Mouse (Mus musculus) 416B (cell line): ENCODE results near the gene Dcst1.

Experiments
- DNase-seq: peaks from one replicate; pipeline ENCODE4 v3.0.0; 2011; ENCODE audit warnings: low read depth

Dcst1 gene

DNA sequence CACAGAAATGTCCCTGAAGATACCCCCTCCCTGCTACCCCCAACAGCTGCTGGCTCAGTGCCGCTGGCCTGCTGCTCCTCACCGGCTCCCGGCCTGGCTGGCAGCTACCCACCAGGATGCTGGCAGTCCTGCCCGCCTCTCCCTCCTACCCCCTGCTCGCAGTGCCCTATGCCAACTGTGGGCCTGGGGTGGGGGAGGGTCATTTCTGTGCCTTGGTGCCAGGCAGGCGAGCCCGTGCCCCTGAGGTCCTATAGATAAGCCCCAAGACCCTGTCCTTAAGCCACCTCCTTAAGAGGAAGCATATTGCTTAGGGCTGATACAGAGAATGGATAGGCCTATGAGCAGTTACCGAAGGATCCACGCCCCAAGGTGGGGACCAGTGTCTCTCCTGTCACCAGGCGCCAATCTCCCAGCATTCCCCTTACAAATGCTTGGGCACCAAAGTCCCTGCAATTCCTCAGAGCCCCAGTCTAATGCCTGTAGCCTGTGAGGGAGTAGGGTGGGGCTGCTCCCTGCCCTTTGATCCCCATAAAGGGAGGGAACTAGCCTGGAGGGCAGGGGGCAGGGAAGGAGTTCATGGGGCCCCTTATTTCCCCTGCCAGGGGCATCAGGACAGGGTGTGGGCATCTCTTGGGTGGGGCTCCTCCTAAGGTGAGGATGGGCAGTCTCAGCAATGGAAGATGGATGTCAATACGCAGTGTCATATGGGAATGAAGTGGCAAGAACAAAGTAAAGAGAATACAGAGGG, 23.3 kb upstream of the Dcst1 start:
- DNase-seq: no peak

DNA sequence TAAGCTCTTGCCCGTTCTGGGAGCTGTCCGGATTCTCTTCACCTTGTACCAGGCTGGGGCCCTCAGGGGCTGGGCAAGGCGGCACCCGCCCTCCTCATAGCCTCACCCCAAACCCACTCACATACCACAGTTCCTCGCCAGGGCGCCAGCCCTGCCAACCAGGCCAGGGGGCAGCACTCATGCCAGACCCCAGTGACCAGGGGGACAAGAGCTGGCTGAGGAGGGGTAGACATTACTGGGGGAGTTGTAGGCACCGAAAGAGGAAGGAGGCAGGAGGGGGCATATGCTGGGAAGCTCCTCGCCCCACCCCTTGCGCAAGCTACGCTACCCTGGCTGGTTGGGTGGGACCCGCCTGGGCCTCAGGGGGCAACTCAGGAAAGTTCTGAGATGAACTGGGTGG, 22.6 kb upstream of the Dcst1 start:
- DNase-seq: no peak

DNA sequence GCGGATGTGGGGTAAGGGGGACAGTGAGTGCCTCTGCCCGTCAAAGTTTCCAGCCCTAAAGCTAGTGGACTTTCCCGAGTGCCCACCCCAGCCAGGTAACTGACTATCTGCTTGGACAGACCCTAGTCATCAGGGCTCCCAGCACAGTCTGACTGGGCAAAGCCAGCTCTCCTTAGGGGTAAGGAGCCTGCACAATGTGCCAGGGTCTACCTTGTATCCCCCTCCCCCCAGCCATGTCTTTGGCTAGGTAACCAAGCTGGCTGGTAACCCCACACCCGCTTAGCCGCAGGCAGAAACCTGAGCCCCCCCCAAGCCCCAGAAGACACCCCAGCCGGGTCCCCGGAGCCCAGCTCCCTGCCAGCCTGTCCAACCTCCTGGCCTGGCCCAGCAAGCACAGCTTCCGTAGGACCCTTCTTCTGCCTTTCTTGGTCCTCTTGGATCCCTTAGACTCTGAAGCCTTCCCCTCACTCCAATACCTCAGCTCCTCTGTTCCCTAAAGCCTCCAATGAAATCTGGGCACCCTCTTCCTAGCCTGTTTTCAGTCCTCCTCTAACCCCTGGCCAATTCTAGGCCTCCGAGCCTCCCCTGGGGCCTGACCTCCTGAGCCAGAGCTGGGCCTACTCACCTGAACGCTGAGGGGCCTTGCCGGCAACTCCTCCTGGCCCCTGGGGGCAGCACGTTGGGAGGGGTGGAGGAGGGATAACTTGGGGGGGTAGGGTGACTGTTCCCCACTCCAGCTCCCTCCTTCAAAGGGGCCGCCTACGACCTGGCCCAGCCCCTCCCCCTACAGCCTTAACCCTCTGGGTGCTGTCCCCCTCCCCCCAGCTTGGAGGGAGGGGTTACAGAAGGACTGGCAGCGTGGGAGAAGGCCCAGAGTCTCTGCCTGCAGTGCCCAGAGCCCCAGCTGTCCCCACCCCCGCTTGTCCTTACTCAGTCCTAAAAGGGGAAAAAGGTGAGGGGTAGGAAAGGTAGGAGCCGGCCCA, 21.7 kb upstream of the Dcst1 start:
- no peak for DNase-seq

DNA sequence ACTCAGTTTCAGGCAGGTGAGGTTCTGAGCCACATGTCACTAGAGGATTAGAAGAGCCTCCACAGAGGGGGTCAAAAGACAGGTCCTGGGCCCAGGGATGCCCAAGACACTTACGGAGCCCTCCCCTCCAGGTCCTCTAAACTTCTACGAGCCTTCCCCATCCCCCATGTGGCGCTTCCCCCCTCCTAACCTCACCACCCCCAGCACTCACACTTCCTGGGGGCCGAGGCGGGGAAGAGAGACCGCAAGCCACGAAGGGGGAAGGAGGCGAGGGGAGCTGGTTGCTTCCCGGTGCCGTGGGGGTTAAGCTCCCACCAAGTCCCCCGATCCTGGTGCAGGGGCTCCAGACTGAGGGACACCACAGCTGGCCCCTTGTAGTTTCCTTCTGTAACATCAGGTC, 20.4 kb upstream of the Dcst1 start:
- DNase-seq: no peak

DNA sequence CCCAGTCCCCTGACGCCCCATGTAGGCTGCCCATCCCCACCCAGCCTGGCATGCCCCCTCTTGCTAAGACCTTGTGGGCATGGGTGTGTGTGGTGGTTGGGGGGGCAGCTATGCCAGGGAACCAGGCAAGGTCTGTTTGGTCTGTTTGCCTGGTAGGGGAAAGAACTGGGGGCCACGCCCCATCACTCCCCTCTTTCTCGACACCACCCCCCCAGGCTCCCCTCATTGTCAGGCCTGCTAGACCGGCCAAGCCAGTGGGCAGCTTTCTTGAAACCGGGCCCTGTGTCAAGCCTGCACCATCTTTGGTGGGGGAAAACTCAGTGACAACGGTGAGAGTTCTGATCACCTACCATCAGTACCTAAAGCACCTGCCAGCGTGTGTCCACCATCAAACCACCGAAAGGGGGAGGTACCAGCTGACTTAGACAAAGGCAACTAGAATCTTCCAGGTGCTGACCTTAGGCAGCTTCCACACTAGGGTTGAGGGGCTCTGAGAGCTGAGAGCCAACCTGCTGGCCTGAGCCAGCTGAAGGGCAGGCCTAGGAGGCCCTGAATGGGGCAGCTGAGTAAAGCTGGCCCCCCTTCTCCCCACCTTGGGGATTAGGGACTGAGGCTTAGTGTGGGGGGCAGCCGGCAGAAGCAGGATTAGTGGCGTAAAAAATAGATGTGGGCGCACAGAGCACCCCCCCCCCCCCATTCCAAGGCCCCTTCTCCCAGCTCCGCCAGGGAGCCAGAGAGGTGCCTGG, 19.5 kb upstream of the Dcst1 start:
- DNase-seq: no peak

DNA sequence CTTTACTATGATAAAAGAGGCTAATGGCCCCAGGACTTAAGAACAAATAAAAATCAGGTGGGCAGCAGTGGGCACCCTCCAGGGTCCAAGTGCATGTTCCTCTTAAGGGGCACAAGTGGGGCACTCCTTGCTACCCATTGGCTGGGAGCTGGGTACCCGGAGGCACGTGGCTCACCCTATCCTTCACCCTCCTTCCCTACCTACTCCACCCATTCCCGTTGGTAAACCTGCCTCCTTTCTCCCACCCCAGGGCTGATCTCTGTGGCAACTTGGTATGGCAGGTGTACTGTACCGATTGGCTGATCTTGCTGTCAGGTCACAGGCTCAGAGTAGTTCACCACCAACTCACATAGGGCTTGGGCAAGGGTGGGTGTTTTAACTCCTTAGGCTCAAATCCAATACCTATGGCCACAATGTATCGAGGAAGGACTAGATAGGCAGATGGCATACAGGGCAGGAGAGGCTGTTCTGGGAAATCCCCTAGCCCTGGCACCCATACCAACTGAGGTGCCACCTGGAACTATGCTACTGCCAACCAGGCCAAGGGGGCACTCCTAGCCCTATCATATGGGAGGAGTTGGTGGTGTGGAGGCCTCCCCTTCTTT, 18.7 kb upstream of the Dcst1 start:
- DNase-seq: no peak

DNA sequence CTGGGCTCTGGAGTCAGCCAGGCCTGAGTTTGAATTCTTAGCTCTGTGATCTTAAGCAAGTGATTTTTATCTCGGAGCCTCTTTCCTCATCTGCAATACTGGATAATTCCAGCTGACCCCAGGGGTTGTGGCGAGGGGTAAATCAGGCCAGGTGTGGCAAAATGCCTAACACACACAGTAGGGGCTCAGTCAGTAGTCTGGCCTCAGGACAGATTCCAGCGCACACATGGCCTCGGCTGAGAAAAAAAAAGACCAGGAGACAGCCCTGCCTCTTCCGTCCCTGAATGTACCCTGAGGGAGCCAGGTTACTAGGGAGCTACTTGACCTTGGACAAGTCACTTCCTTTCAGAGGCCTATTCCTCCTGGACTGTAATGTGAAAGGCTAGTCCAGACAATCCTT, 17.9 kb upstream of the Dcst1 start:
- DNase-seq: no peak

DNA sequence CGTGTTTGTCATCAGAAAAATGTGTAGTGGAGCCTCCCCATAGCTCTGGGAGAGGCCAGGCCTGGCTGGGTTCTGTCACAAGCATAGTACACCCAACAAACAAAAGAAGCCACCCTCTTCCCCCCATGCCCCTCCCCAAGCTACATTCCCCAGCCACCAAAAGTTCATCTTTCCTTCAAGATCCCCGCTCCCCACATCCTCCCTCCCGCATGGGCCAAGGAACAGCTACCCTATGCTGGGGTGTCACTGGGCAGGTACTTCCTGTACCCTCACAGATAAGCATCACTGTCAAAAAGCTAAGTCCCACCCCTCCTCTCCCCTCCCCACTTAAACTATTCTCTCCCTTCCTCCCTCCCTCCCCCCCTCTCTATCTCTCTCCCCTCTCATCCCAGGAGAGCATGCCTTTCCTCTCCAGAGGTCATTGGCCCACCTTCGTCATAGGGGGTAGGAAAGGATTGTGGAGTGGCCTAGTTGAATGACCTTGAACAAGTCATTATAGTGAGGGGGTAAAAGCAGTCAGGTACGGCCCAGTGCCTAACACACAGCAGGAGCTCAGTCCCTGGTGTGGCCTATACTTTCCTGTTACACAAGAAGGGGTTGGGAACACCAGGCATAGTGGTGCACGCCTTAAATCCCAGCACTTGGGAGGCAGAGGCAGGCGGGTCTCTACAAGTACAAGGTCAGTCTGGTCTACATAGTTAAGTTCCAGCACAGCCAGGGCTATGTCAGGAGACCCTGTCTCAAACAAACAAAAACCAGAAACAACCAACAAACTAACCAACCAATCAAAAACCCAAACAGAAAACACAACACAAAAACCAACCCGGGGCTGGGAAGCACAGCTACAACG, 17.2 kb upstream of the Dcst1 start:
- no peak for DNase-seq

DNA sequence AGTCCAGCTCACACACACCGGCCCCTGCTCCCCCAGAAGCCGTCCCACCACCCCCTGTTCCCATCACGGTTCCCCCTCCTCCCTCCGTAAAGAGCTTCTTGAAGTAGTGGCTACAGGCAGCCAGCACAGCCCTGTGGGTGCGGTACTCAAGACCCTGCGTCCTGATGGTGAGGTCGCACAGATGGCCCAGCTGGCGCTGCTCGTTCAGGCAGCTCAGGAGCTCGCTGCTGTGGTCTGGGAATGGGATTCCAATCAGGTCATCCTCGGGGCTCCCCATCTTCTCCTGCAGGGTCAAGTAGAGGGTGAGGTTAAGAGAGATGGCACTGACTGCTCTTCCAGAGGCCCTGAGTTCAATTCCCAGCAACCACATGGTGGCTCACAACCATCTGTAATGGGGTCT, 16.2 kb upstream of the Dcst1 start:
- DNase-seq: no peak

DNA sequence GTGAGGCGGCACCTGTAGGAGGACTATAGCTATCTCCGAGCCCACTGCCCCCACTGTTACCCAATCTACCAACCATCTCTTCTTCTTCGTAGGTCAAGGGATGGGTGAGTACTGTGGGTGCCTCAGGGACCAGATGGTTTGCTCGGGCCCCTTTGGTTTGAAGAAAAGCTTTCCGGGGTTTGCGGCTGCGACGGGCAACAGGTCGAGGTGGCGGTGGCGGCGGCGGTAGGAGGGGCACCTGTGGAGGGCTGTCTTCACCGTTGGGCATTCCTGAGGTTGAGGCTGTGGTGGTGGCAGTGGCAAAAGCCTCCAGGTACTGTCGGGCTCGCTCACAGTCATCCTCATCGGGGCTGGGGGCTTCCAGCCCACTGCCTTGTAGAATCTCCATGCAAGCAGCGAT, 15.7 kb upstream of the Dcst1 start:
- DNase-seq: no peak

DNA sequence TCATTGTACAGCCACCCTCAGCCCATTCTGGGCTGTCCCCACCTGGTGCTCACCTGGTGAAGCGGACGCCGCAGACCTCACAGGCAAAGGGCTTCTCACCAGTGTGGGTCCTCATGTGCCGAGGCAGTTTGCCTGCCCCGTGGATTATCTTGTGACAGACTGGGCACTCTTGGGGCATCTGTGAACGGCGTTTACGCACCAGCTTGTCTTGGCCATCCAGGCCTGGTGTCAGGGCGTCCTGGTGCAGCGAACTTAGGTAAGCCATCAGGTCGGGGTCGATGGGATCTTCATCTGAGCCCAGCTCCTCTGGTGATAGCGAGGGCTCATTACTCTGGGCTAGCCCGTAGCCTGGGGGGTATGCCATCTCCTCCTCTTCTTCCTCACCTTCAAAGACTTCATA, 15.2 kb upstream of the Dcst1 start:
- DNase-seq: no peak

DNA sequence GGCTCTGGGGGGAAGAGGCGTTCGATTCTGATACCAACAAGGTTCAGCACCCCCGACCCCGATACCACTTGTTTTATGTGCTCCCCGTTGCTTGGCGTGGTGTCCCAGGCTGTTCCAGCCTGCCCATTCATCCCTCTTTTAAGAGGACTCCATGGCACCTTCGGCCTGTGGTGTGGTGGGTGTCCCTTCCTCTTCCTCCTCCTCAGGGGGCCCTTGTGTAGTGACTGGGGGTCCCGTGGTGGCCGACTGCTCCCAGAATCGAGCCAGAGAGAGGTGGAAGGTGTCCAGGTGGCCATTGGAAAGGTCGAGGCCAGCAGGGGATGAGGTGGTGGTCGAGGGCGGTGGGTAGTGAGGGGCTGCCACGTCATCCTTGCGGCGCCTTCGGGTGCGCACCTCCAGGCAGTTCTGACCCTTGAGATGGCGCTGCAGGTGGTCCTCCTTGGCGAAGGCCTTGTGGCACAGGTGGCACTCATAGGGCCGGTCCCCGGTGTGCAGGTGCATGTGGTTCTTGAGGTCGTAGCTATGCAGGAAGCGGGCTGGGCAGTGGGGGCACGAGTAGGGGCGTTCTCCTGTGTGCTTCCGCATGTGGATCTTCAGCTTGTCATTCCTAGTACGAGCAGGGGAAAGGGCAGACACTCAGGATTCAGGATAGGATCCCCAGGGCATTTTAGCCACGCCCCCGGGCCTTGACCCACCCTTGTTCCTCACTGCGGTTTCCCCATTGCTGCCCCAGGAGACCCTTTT, 14.5 kb upstream of the Dcst1 start:
- DNase-seq: no peak

DNA sequence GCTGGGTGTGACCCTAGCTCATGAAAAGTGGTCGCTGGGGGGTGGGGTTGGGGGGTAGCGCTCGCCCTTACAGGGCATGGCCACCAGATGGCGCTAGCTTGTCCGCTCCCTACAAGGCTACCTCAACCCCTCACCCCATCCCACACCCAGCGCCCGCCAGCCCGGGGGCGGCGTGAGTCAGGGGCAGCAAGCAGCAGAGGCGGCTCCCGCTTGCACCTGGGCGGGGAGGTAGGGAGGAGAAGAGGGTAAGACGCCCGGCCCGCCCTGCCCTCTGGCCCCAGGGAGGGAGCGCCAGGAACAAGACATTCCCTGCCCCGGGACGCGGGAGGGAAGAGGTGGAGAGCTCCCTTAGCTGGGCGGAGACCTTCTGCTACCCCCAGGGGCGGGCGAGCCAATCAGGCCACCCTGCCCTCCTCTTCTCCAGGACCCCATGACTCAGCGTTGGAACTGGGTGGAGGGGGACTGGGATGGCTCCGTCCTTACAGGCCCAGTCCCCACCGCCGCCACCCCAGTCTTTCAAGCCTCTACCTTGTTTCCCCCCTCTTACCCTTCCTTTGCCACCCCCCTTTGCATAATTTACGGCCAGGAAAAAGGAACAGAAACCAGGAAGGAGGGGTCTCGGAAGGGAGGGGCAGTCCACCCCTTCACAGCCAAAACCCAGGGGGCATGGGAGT, 13.5 kb upstream of the Dcst1 start:
- DNase-seq: peak; percentile 27

DNA sequence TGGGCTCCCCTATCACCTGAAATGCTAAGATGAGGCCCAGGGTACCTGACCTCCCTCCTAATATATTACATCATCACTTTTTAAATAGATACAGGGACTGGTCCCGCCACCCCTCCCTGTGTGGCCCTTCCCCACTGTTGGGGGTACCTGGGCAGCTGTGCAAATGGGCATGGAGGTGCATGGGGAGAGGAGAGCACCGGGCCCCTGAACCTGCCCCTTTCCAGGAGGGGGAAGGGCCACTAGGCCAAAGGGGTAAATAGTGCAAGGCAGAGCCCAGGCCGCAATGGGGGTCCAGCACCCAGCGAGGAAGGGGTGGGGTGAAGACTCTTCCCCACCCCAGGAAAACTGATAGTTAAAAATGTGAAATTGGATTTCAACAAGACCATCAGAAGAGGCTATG, 12.8 kb upstream of the Dcst1 start:
- DNase-seq: no peak

DNA sequence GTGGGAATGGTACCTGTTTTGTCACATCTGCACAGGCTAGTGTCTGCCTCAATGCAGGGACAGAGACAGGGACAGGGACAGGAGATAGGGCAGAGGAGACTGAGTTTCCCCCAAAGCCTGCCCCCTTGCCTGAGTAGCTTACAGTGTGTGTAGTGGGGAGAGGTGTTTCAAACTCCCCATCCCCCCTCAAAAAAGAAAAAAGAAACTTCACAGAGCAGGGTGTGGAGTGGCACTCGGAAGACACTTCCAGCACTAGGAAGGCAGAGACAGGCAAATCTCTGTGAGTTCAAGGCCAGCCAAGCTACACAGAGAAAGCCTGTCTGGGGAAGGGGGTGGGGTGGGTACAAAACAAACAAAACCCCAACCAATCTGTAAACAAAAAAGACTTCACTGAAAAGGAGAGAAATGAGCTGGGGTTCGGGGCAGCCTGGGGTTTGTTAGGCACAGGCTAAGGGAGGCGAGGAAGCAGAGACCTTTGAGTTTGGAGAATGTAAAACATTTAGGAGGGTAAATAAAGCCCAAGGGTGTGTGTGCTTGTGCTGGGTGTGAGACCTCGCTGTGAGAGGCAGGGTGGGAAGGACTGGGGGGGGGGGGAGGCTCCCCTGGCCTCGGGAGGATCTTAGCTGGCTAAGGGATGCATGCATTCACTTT, 8.7 kb upstream of the Dcst1 start:
- no peak for DNase-seq

DNA sequence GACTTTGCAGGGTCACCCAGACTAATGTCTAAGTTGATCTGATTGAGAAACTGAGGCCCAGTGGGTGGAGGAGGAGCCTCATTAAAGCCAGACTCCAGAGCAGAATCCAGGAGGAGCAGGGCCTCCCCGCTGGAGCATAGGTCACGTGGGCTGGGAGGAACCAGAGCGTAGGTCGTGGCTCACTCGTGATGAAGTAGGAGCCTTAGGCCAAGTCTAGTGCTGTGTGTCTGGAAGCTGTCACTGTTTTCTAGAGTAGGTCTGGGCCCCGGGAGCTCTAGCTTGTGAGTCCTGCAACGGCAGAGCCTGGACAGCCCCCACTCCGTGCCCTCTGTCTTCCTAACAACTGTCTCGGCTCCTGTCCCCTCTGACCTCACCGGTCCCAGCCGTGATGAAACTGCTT, 2.3 kb upstream of the Dcst1 start:
- DNase-seq: no peak

DNA sequence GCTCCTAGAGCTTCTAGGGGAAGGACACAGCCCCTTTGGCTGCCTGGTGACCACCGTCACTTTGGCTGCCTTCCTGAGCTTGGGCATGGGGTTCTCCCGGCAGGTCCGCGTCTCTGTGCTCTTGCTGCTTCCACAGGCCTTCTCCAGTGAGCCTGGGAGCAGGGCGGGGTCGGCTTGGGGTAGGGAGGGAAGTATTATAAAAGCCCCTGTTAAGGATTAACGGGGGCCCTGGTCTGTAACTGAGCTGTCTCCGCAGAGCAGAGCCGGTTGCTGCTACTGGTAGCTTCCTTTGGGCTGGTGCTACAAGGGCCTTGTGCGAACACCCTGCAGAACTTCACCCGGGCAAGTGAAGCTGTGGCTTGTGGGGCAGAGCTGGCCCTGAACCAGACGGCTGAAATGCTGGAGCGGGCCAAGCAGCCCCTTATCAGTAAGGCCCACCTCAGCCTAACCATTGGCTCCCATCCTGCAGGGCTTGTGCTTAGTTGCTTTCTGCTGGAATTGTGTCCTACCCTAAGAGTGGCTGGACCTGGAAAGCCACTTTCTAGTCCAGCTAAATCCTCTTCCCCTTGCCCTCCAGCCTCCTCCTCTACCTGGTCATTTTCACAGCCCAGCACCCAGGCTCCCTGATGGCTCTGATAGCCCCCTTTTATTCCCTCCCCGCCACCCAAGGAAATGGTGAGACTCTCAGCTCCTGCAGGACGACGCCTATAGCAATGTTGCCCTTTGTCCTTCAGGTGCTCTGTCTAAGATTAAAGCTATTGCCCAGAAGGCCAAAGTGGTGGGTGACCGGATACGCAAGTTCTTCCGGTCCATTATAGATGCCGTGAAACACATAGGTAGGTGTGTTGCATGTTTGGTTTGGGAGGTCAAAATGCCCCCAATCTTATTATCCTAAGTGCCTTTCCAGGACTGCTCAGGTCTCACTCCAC, 697 bp upstream of the Dcst1 start:
- no peak for DNase-seq

DNA sequence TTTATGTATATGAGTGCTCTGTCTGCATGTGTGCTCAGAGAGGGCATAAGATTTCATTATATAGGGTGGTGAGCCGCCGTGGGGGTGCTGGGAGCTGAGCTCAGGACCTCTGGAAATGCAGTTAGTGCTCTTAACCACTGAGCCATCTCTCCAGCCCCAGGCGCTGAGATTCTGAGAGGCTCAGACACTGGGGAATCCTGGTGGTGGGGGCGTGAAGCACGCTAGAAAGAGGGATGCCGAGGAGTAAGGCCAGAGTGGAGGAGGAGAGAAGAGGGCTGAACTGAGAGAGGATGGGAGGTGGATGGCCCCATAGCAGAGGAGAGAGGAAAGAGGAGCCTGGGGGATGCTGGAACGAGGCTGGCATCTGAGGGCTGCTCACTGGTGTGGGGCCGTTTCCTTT, 422 bp downstream of the Dcst1 start:
- DNase-seq: no peak
